Mouse (Mus musculus): ENCODE measurements around the gene Washc4. TPM values are rescaled to one million over a fixed set of nuclear protein-coding genes. Genes with fewer than 3 reads are reported as not detected.

The Washc4 gene
- polyA plus RNA-seq, 1 experiment from 2014 or later, result 35.4 TPM

- 93% methylated on average over 9 of the region's 9 CpGs for WGBS
- Histone ChIP-seq H3K36me3 (0 out of 2 replicates have a peak, but pooled peaks cover 4% of the 10 kb centered on the region), H3K4me1 (0 out of 2 replicates have a peak, but pooled peaks cover 2% of the 10 kb centered on the region)
These were observed 83.6 kb downstream of the Washc4 start for GRCm38 (mm10) chr10:83627113-83627687.

GRCm38 (mm10) chr10:83628241-83628640 is 84.7 kb downstream of the Washc4 start:
- H3K4me1 ChIP-seq, result 0 out of 2 replicates have a peak, but pooled peaks cover 2% of the 10 kb centered on the region
- H3K9ac ChIP-seq (replicated peaks), result no peak overlapping the region
- ATAC-seq (replicated peaks), result no peak
- H3K27ac ChIP-seq (replicated peaks), result no peak overlapping the region
- WGBS, result 93% methylated on average over 4 of the region's 4 CpGs
- H3K36me3 ChIP-seq, result 0 out of 2 replicates have a peak, but pooled peaks cover 4% of the 10 kb centered on the region
- H3K9me3 ChIP-seq, result no peaks in the 10 kb centered on the region
- no peak overlapping the region for H3K4me3 ChIP-seq
- H3K4me2 ChIP-seq (replicated peaks), result no peak overlapping the region
- no peaks in the 10 kb centered on the region for H3K27me3 ChIP-seq

More at GRCm38 (mm10) chr10:83627113-83627687, 83.6 kb downstream of the Washc4 start:
- Histone ChIP-seq H3K4me3 (no peak overlapping the region), H3K9ac (replicated peaks) (no peak overlapping the region), H3K27ac (replicated peaks) (no peak overlapping the region), H3K27me3 (no peaks in the 10 kb centered on the region), H3K9me3 (no peaks in the 10 kb centered on the region), H3K4me2 (replicated peaks) (no peak overlapping the region)
- ATAC-seq (replicated peaks), result no peak

GRCm38 (mm10) chr10:83629190-83629781 is 85.7 kb downstream of the Washc4 start:
- no peak overlapping the region for H3K4me3 ChIP-seq
- no peaks in the 10 kb centered on the region for H3K9me3 ChIP-seq
- 0 out of 2 replicates have a peak, but pooled peaks cover 3% of the 10 kb centered on the region for H3K4me1 ChIP-seq
- H3K9ac ChIP-seq (replicated peaks), result no peak overlapping the region
- H3K4me2 ChIP-seq (replicated peaks), result no peak overlapping the region
- no peak overlapping the region for H3K27ac ChIP-seq (replicated peaks)
- no peaks in the 10 kb centered on the region for H3K27me3 ChIP-seq
- 0 out of 2 replicates have a peak, but pooled peaks cover 4% of the 10 kb centered on the region for H3K36me3 ChIP-seq
- 79% methylated on average over 12 of the region's 12 CpGs for WGBS
- ATAC-seq (replicated peaks), result no peak

GRCm38 (mm10) chr10:83629878-83630277 is 86.3 kb downstream of the Washc4 start:
- no peaks in the 10 kb centered on the region for H3K27me3 ChIP-seq
- H3K36me3 ChIP-seq, result 0 out of 2 replicates have a peak, but pooled peaks cover 4% of the 10 kb centered on the region

GRCm38 (mm10) chr10:83630899-83631298 is 87.3 kb downstream of the Washc4 start:
- H3K4me1 ChIP-seq, result 0 out of 2 replicates have a peak, but pooled peaks cover 7% of the 10 kb centered on the region
- H3K4me2 ChIP-seq (replicated peaks), result no peak overlapping the region
- H3K27ac ChIP-seq (replicated peaks), result peak overlapping the region; percentile 57
- H3K36me3 ChIP-seq, result 0 out of 2 replicates have a peak, but pooled peaks cover 4% of the 10 kb centered on the region
- no peaks in the 10 kb centered on the region for H3K27me3 ChIP-seq
- H3K4me3 ChIP-seq, result no peak overlapping the region
- 21% methylated on average over 3 of the region's 3 CpGs for WGBS
- ATAC-seq (replicated peaks), result peak; percentile 62
- no peaks in the 10 kb centered on the region for H3K9me3 ChIP-seq
- no peak overlapping the region for H3K9ac ChIP-seq (replicated peaks)

More at GRCm38 (mm10) chr10:83629878-83630277, 86.3 kb downstream of the Washc4 start:
- 95% methylated on average over 5 of the region's 5 CpGs for WGBS
- Histone ChIP-seq H3K4me3 (no peak overlapping the region), H3K27ac (replicated peaks) (no peak overlapping the region), H3K9ac (replicated peaks) (no peak overlapping the region), H3K9me3 (no peaks in the 10 kb centered on the region), H3K4me1 (0 out of 2 replicates have a peak, but pooled peaks cover 7% of the 10 kb centered on the region), H3K4me2 (replicated peaks) (no peak overlapping the region)
- ATAC-seq (replicated peaks), result no peak

GRCm38 (mm10) chr10:83631775-83632174 is 88.2 kb downstream of the Washc4 start:
- no peak for ATAC-seq (replicated peaks)
- Histone ChIP-seq H3K9me3 (no peaks in the 10 kb centered on the region), H3K4me3 (no peak overlapping the region), H3K4me1 (0 out of 2 replicates have a peak, but pooled peaks cover 7% of the 10 kb centered on the region), H3K9ac (replicated peaks) (no peak overlapping the region), H3K27me3 (no peaks in the 10 kb centered on the region), H3K27ac (replicated peaks) (no peak overlapping the region; the same call in 1 of the 2 replicates), H3K4me2 (replicated peaks) (no peak overlapping the region), H3K36me3 (0 out of 2 replicates have a peak, but pooled peaks cover 4% of the 10 kb centered on the region)
- WGBS, result 87% methylated on average over 10 of the region's 10 CpGs

- Histone ChIP-seq H3K4me1 (peaks cover 12% of the 10 kb centered on the region), H3K4me3 (no peak overlapping the region), H3K27me3 (no peaks in the 10 kb centered on the region), H3K27ac (replicated peaks) (no peak overlapping the region), H3K36me3 (no peaks in the 10 kb centered on the region), H3K4me2 (replicated peaks) (no peak overlapping the region), H3K9ac (replicated peaks) (no peak overlapping the region), H3K9me3 (no peaks in the 10 kb centered on the region)
- 69% methylated on average over 7 of the region's 7 CpGs for WGBS
- no peak for ATAC-seq (replicated peaks)
These were observed 89.3 kb downstream of the Washc4 start for GRCm38 (mm10) chr10:83632806-83633374.

- Histone ChIP-seq H3K9me3 (no peaks in the 10 kb centered on the region), H3K4me1 (peaks cover 12% of the 10 kb centered on the region), H3K27me3 (no peaks in the 10 kb centered on the region), H3K27ac (replicated peaks) (no peak overlapping the region), H3K9ac (replicated peaks) (no peak overlapping the region), H3K4me2 (replicated peaks) (no peak overlapping the region), H3K36me3 (no peaks in the 10 kb centered on the region), H3K4me3 (no peak overlapping the region)
- no peak for ATAC-seq (replicated peaks)
- 35% methylated on average over 5 of the region's 5 CpGs for WGBS
These were observed 90.9 kb downstream of the Washc4 start for GRCm38 (mm10) chr10:83634461-83634860.

GRCm38 (mm10) chr10:83636191-83636590 is 92.6 kb downstream of the Washc4 start:
- Histone ChIP-seq H3K9ac (replicated peaks) (no peak overlapping the region), H3K4me2 (replicated peaks) (no peak overlapping the region), H3K4me1 (peaks cover 12% of the 10 kb centered on the region), H3K9me3 (no peaks in the 10 kb centered on the region), H3K36me3 (no peaks in the 10 kb centered on the region), H3K27me3 (no peaks in the 10 kb centered on the region), H3K4me3 (no peak overlapping the region), H3K27ac (replicated peaks) (no peak overlapping the region)
- 89% methylated on average over 2 of the region's 2 CpGs for WGBS
- no peak for ATAC-seq (replicated peaks)

- Histone ChIP-seq H3K9ac (replicated peaks) (no peak overlapping the region), H3K27me3 (no peaks in the 10 kb centered on the region), H3K36me3 (no peaks in the 10 kb centered on the region), H3K27ac (replicated peaks) (peak overlapping the region; percentile 18; the same call in 1 of the 2 replicates), H3K9me3 (no peaks in the 10 kb centered on the region), H3K4me1 (peaks cover 20% of the 10 kb centered on the region), H3K4me3 (no peak overlapping the region), H3K4me2 (replicated peaks) (no peak overlapping the region)
- ATAC-seq (replicated peaks), result peak; percentile 63; the same call in 1 of the 2 replicates
- WGBS, result 44% methylated on average over 6 of the region's 6 CpGs
These were observed 93.7 kb downstream of the Washc4 start for GRCm38 (mm10) chr10:83637295-83637694.

- no peak overlapping the region for H3K27ac ChIP-seq (replicated peaks)
- no peak overlapping the region for H3K9ac ChIP-seq (replicated peaks)
- H3K4me1 ChIP-seq, result peaks cover 17% of the 10 kb centered on the region
- no peak for ATAC-seq (replicated peaks)
- H3K4me3 ChIP-seq, result no peak overlapping the region
- H3K27me3 ChIP-seq, result no peaks in the 10 kb centered on the region
- no peaks in the 10 kb centered on the region for H3K36me3 ChIP-seq
- no peak overlapping the region for H3K4me2 ChIP-seq (replicated peaks)
- H3K9me3 ChIP-seq, result no peaks in the 10 kb centered on the region
- 43% methylated on average over 10 of the region's 10 CpGs for WGBS
These were observed 96.4 kb downstream of the Washc4 start for GRCm38 (mm10) chr10:83639881-83640386.

GRCm38 (mm10) chr10:83641641-83642040 is 98.1 kb downstream of the Washc4 start:
- Histone ChIP-seq H3K36me3 (no peaks in the 10 kb centered on the region), H3K9ac (replicated peaks) (no peak overlapping the region), H3K27ac (replicated peaks) (no peak overlapping the region), H3K4me2 (replicated peaks) (no peak overlapping the region), H3K4me1 (peaks cover 22% of the 10 kb centered on the region), H3K4me3 (no peak overlapping the region), H3K9me3 (no peaks in the 10 kb centered on the region), H3K27me3 (no peaks in the 10 kb centered on the region)
- WGBS, result 83% methylated on average over 3 of the region's 3 CpGs
- no peak for ATAC-seq (replicated peaks)
